Mouse (Mus musculus): ENCODE data around the gene Fnip2. TPM values are rescaled to one million over a fixed set of nuclear protein-coding genes. Genes with fewer than 3 reads are reported as not detected.

Gene Fnip2
- polyA plus RNA-seq, 1 experiment from 2014 or later = 5.4 TPM

DNA sequence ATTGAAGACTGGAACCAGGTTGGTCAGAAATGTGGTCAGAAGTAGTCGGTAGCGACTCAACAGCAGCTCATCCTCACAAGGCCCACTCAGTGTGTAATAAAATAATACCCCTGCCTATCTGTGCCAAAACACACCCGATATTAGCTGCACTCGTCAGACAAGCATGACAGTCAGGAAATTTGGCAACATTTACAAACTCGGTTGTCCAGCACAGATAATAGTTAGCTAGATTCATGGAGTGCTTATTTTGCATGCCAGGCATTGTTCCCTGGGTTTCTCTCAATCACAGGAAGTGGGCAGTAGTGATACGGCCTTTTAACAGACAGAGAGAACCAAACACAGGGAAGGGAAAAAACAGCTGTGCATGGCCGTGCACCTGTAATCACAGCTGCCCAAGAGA is 30.6 kb downstream of the Fnip2 start:
- 89% methylated on average over 7 of the region's 7 CpGs for WGBS
- H3K4me1 ChIP-seq = 0 out of 2 replicates have a peak, but pooled peaks cover under 1% of the 10 kb centered on the region
- no peaks in the 10 kb centered on the region for H3K36me3 ChIP-seq (replicated peaks)
- DNase-seq (ENCODE audit: low spot score) = no peak
- no peaks in the 10 kb centered on the region for H3K9me3 ChIP-seq
- H3K4me3 ChIP-seq = no peak overlapping the region
- no peak overlapping the region for H3K27ac ChIP-seq (replicated peaks)
- no peaks in the 10 kb centered on the region for H3K27me3 ChIP-seq (replicated peaks; ENCODE audit: low read depth, poor library complexity, severe bottlenecking)

DNA sequence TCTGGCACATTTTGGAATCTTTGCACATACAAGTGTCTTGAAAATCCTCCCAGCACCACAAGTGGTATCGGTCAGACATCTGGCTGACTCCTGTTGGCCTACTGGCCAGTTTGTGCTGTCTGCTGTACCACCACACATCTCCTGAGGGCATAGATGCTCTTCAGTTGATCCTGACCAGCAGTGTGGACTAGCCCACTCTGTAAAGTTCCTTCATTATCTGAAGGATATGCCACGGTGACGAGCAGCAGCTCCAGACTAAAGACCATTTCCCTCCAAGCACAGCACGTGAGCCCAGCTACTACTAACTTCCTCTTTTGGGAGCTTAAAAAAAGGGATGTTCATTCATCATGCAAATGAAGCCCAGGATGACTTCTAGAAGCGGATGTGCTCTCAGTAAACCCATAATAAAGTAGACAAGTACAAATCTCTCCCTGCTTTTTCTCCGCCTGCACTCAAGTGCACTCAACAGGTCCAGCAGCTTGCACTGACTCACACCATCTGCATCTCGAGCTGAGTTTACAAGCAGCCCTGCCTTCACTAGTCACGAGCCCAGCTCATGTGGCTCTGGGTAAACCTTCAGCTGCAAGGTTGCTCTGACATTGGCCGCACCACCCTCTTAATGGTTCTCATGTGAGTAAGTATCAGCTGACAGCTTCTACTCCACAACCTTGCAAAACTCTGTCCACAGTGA is 35.9 kb downstream of the Fnip2 start:
- H3K4me3 ChIP-seq = no peak overlapping the region

DNA sequence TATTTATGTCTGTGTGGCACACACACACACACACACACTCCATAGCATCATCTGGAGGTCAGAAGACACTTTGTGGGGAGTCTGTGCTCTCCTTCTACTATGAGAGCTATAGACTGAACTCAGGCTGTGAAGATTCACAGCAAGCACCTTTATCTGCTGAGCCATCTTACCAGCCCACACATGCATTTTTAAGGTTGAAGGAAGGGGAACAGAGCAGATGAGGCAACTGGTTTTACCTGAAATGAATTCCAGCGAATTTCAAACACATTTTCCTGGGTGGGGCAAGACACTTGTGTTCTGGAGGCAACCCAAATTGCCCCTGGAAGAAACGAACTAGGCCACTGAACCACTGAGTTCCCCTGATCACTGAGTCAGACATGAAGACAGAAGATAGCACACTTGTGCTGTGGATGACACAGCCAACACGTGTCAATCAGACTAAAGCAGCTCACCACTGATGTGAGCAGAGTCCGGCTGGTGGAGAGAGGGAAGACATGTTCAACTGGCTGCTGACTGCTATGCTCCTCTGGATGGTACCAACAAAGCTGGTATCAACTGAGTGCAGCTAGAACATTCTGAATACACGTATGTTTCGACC is 38.0 kb downstream of the Fnip2 start:
- Histone ChIP-seq H3K4me3 (no peak overlapping the region), H3K27ac (replicated peaks) (no peak overlapping the region), H3K27me3 (replicated peaks; ENCODE audit: low read depth, poor library complexity, severe bottlenecking) (no peaks in the 10 kb centered on the region), H3K4me1 (peaks cover 23% of the 10 kb centered on the region), H3K36me3 (replicated peaks) (no peaks in the 10 kb centered on the region), H3K9me3 (no peaks in the 10 kb centered on the region)
- DNase-seq (ENCODE audit: low spot score) = no peak
- WGBS = 85% methylated on average over 6 of the region's 6 CpGs

More for the DNA sequence above, 35.9 kb downstream of the Fnip2 start:
- H3K9me3 ChIP-seq = no peaks in the 10 kb centered on the region
- DNase-seq (ENCODE audit: low spot score) = no peak
- no peak overlapping the region for H3K27ac ChIP-seq (replicated peaks)
- H3K27me3 ChIP-seq (replicated peaks; ENCODE audit: low read depth, poor library complexity, severe bottlenecking) = no peaks in the 10 kb centered on the region
- H3K4me1 ChIP-seq = peaks cover 17% of the 10 kb centered on the region; the same call in 1 of the 2 replicates
- 81% methylated on average over 9 of the region's 9 CpGs for WGBS
- H3K36me3 ChIP-seq (replicated peaks) = no peaks in the 10 kb centered on the region

DNA sequence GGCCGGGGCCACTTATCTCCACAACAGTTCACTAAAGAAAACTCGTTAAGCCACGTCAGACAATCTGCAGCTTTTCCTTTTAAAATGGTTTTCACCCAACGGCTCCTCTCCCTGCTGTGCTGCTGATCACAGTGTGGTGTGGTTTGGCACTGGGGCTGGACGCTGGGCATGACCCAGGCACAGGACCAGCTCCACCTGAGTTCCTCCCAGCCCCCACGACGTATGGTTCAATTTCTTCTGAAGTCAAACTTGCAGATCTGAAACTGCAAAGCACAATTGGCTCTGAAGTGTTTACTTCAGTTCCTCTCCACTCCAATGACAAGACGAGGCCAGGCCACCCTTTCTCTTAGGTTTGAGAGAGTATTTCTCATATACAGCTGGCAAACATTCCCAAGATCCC is 39.1 kb downstream of the Fnip2 start:
- Histone ChIP-seq H3K27ac (replicated peaks) (no peak overlapping the region), H3K27me3 (replicated peaks; ENCODE audit: low read depth, poor library complexity, severe bottlenecking) (no peaks in the 10 kb centered on the region), H3K9me3 (no peaks in the 10 kb centered on the region), H3K4me1 (peaks cover 23% of the 10 kb centered on the region), H3K4me3 (no peak overlapping the region), H3K36me3 (replicated peaks) (no peaks in the 10 kb centered on the region)
- WGBS = 62% methylated on average over 8 of the region's 8 CpGs
- DNase-seq (ENCODE audit: low spot score) = no peak

DNA sequence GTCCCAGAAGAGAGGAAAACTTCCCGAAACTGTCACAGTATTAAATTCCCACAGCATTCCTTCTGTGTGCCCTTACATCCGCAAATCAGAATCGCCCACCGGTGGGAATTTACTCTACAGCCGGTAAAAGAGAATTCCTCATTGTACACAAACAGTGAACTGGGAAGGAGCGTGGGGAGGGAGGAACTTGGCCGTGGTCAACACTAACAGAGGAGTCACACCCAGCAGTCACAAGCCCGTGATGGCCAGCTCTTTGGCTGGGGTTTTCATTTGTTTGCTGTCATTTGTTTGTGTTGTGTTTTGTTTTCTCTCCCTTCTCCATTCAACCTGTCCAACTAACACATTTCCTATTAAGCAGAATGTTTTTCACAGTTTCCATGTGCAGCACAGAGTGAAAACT is 39.7 kb downstream of the Fnip2 start:
- Histone ChIP-seq H3K27ac (replicated peaks) (no peak overlapping the region), H3K4me3 (no peak overlapping the region), H3K4me1 (peaks cover 23% of the 10 kb centered on the region), H3K9me3 (no peaks in the 10 kb centered on the region), H3K36me3 (replicated peaks) (no peaks in the 10 kb centered on the region), H3K27me3 (replicated peaks; ENCODE audit: low read depth, poor library complexity, severe bottlenecking) (no peaks in the 10 kb centered on the region)
- WGBS = 73% methylated on average over 8 of the region's 8 CpGs
- no peak for DNase-seq (ENCODE audit: low spot score)

DNA sequence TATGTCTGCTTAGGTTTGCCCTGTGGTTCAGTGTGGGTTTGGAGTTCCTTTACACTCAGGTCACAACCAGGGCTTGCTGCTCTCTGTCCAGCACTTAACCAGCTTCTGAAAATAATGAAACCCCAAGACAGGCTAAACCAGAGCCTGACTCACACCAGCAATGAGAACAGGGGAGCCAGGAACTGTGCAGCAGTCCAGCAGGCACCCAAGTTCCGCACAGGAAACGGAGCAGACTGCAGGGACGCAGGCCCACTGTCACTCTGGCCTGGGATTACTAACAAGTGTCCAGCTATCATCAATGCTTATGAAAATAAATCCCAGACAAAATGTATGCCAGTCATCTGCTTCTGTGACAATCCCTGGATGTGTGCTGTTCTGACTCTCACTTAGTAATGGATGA is 40.1 kb downstream of the Fnip2 start:
- H3K27me3 ChIP-seq (replicated peaks; ENCODE audit: low read depth, poor library complexity, severe bottlenecking) = no peaks in the 10 kb centered on the region
- no peak overlapping the region for H3K27ac ChIP-seq (replicated peaks)
- DNase-seq (ENCODE audit: low spot score) = no peak
- no peak overlapping the region for H3K4me3 ChIP-seq
- H3K9me3 ChIP-seq = no peaks in the 10 kb centered on the region
- 84% methylated on average over 3 of the region's 3 CpGs for WGBS
- no peaks in the 10 kb centered on the region for H3K36me3 ChIP-seq (replicated peaks)
- peaks cover 23% of the 10 kb centered on the region for H3K4me1 ChIP-seq

DNA sequence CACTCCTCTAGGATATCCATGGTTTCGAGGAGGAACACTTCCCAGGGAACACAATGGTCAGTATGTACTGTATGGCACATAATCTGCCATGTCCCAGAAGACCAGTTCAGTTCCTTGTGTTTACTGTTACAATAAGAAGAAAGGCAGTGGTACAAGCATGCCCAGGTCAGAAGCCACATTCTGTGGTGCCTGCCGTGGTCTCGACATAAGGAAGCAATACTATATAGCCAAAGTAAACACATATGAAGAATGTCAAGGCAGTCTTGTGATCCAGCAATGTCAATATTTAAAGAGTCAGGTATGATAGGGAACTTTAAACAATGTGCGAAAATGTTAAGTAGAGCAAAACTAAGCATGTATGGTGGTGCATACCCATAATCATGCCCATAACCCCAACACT is 44.2 kb downstream of the Fnip2 start:
- Histone ChIP-seq H3K9me3 (no peaks in the 10 kb centered on the region), H3K27ac (replicated peaks) (no peak overlapping the region), H3K4me1 (peaks cover 39% of the 10 kb centered on the region), H3K27me3 (replicated peaks; ENCODE audit: low read depth, poor library complexity, severe bottlenecking) (no peaks in the 10 kb centered on the region), H3K36me3 (replicated peaks) (no peaks in the 10 kb centered on the region), H3K4me3 (no peak overlapping the region)
- WGBS = 85% methylated on average over 4 of the region's 4 CpGs
- DNase-seq (ENCODE audit: low spot score) = no peak

DNA sequence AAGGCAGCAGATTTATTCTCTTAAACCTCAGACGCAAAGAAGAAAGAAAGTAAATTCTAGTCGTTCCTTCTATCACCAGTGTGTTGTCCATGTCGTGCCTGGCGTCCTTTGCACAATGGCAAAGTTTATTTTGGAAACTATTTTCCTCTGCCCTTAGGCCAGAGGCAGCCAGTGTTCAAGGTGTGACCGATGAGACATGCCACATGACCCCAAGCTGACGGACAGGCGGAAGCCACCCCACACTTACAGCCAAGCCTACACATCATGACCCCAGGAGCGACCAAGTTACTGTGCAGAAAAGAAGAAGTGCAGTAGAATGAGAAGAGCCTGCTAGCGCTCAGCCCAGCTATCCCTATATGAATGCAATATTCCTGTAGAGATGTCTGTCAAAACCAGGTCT is 47.7 kb downstream of the Fnip2 start:
- H3K27me3 ChIP-seq (replicated peaks; ENCODE audit: low read depth, poor library complexity, severe bottlenecking) = no peaks in the 10 kb centered on the region
- H3K4me3 ChIP-seq = no peak overlapping the region
- H3K4me1 ChIP-seq = peaks cover 45% of the 10 kb centered on the region
- H3K27ac ChIP-seq (replicated peaks) = peak overlapping the region; percentile 84
- no peak for DNase-seq (ENCODE audit: low spot score)
- 53% methylated on average over 9 of the region's 9 CpGs for WGBS
- no peaks in the 10 kb centered on the region for H3K9me3 ChIP-seq
- peaks cover 10% of the 10 kb centered on the region for H3K36me3 ChIP-seq (replicated peaks)

DNA sequence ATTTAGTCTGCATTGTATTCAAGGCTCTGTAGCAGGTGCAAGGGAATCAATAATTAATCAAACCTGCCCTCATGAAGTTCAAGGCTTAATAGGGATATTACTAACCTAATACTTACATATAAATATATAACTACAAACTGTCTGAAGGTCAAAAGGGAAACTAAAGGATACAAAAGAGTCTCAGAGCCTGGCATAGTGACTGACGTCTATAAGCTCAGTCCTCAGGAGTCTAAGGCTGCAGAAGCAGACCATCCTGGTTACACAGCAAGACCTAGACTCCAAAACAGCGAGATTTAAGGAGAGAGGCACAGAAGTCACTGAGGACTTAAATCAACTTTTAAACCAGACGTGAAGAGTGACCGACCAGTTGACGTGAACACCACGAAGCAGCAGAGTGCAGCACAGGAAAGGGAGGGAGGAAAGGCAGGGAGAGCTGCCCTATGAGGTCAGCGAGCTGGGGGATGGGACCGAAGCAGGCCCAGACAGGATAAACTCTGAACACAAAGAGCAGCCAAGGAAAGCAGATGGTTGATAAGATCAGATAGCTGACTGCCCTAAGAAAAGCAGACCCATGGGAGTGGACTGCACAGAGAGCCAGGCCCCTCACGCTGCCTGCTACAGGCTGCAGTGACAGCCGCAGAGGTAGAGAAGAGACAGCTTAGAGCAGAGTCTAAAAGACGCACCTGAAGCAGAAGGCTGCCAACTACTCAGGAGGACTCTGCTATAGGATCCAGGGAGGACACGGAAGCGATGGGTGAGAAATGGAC is 48.7 kb downstream of the Fnip2 start:
- WGBS = 28% methylated on average over 13 of the region's 13 CpGs
- peak; percentile 74 for DNase-seq (ENCODE audit: low spot score)

DNA sequence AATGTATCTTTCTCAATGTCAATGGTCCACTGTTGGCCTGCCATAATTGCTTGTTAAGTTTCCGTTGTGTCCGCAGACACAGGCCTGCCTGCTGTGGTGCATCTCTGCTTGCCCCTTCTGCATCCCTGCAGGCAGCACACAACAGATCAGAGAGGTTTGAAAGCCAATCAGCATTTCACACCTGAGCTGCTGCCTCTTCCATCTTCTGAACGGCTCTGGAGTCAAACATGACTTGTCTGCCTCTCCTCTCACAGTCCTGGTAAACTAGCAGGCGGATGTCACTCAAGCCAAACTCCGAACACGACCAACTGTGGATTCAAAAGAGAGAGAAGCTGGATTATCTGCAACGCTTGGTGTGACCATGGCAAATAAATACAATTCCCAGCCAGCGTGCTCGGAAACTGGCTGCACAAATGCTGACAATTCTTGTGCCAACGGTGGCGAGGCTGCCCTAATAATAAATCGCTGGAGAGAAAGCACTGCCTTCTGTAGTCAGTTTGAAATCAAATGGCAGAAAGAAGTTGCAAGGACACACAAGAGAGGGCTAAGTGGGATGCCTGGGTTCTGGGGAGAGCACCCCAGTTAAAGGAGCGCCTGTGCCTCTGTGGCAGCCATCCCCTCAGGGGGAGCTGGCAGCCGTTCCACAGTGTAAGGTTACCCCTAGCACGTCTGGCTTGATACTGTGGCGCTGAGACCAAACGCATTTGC is 49.6 kb downstream of the Fnip2 start:
- no peak for DNase-seq (ENCODE audit: low spot score)
- Histone ChIP-seq H3K4me3 (no peak overlapping the region), H3K9me3 (no peaks in the 10 kb centered on the region), H3K36me3 (replicated peaks) (peaks cover 16% of the 10 kb centered on the region), H3K27me3 (replicated peaks; ENCODE audit: low read depth, poor library complexity, severe bottlenecking) (no peaks in the 10 kb centered on the region), H3K27ac (replicated peaks) (peak overlapping the region; percentile 84), H3K4me1 (peaks cover 44% of the 10 kb centered on the region)
- WGBS = 72% methylated on average over 17 of the region's 17 CpGs

More for the DNA sequence above, 48.7 kb downstream of the Fnip2 start:
- Histone ChIP-seq H3K36me3 (replicated peaks) (peaks cover 16% of the 10 kb centered on the region), H3K4me1 (peaks cover 44% of the 10 kb centered on the region), H3K4me3 (0 out of 2 replicates have a peak overlapping the region, but pooled peaks have one; percentile 13), H3K27me3 (replicated peaks; ENCODE audit: low read depth, poor library complexity, severe bottlenecking) (no peaks in the 10 kb centered on the region), H3K9me3 (no peaks in the 10 kb centered on the region), H3K27ac (replicated peaks) (peak overlapping the region; percentile 84)

DNA sequence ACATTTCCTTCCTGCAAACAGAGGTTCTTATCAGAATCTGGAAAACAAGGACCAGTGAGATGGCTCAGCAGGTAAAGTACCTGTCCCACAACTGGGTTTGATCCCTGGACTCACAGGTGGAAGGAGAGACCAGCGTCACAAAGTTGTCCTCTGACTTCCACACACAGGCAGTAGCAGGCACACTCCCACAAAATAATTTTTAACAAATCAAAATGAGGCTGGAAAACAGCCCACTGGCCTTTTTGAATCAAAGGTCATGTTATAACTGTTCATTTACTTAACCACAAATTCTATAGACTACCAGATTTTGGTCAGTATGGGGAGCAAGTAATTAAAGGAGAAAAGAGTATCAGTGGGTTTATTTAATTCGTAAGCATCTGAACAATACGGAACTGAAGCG is 50.6 kb downstream of the Fnip2 start:
- DNase-seq (ENCODE audit: low spot score) = no peak
- Histone ChIP-seq H3K27ac (replicated peaks) (no peak overlapping the region), H3K27me3 (replicated peaks; ENCODE audit: low read depth, poor library complexity, severe bottlenecking) (no peaks in the 10 kb centered on the region), H3K4me1 (peaks cover 44% of the 10 kb centered on the region), H3K4me3 (no peak overlapping the region), H3K36me3 (replicated peaks) (peaks cover 16% of the 10 kb centered on the region), H3K9me3 (no peaks in the 10 kb centered on the region)
- 89% methylated on average over 4 of the region's 4 CpGs for whole genome bisulfite sequencing

DNA sequence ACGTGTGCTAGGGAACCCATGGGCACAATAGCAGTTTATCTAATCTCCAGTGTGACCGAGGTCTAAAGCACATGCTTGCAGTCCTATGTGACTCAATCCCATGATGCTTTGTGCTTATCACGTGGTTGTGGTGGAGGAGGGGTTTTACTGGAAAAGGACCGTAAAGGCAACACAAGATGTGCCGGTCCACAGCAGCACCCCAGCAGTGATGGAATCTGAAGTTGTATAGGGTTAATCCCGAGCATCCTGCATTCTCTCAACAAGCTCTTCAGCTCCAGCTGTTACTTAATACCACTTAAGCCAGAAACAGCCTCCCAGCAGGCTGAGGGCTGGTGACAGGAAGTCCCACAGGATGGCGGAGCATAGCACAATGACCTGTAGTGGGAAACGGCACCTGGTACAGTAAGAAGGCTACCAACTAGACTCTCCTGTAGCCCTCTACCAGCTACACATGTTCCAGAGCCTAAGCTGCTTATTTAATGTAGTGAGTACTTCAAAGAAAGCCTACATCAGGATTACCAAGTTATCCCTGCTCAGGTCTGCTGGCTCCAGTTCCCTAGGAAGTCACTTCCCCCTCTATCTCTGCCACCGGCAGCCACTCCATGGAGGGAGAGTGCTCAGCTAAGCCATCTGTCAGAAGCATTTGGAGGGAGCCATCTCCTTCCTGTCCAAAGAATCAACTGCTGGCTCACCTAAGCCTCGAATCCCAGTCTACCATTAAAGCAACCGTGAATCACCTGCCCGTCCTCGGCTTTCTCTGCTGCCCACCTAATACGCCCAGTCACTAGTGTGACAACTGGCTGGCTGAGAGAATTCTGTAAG is 51.3 kb downstream of the Fnip2 start:
- WGBS = 72% methylated on average over 14 of the region's 14 CpGs
- peaks cover 22% of the 10 kb centered on the region for H3K36me3 ChIP-seq (replicated peaks)
- H3K4me1 ChIP-seq = peaks cover 44% of the 10 kb centered on the region
- DNase-seq (ENCODE audit: low spot score) = peak; percentile 21
- no peaks in the 10 kb centered on the region for H3K27me3 ChIP-seq (replicated peaks; ENCODE audit: low read depth, poor library complexity, severe bottlenecking)
- H3K9me3 ChIP-seq = no peaks in the 10 kb centered on the region
- H3K27ac ChIP-seq (replicated peaks) = peak overlapping the region; percentile 36
- H3K4me3 ChIP-seq = no peak overlapping the region

Data from embryonic facial prominence, embryonic 10.5 days (tissue).